Mouse (Mus musculus): ENCODE measurements around the gene Hps4.

GRCm38 (mm10) chr5:112376111-112376510 is 33.2 kb downstream of the Hps4 start:
- no peak for TF ChIP-seq CTCF (IDR thresholded peaks at IDR 0.05; ENCODE audit: low read depth)
- no peak for TF ChIP-seq EP300 (optimal IDR thresholded peaks at IDR 0.05)

Data from stomach, postnatal 0 days (tissue).